Mouse (Mus musculus) stomach, embryonic 14.5 days (tissue): ENCODE measurements around the gene Mrps21. TPM values are rescaled to one million over a fixed set of nuclear protein-coding genes. Genes with fewer than 3 reads are reported as not detected.
"Not testable (repeated sequence)": the region's sequence is repeated elsewhere in the genome, so short reads cannot be mapped to it uniquely, and the experiment has no call there.

Experiments
- ATAC-seq: fragments of 200-750 bp; cut with Nextera tagmentation; 2 replicates; pipeline ENCODE4 v1.8.0; 2017; ENCODE audit warnings: low read depth, moderate TSS enrichment; ENCODE audit not compliant: insufficient number of reproducible peaks, insufficient read depth, low FRiP score
- H3K27ac ChIP-seq: fragments of 300-500 bp; sonication (generic); 2 replicates; pipeline ENCODE4 v1.5.1; 2014; ENCODE audit warnings: mild to moderate bottlenecking, low read length, moderate library complexity, mixed read lengths
- H3K27me3 ChIP-seq: fragments of 300-500 bp; sonication (generic); 2 replicates; pipeline ENCODE4 v1.6.1; 2014; ENCODE audit warnings: low read length, control low read depth, mixed read lengths; ENCODE audit not compliant: control insufficient read depth, insufficient read depth
- H3K36me3 ChIP-seq: fragments of 300-500 bp; sonication (generic); 2 replicates; pipeline ENCODE4 v1.6.1; 2014; ENCODE audit warnings: mild to moderate bottlenecking, control low read depth, low read length, moderate library complexity, mixed read lengths; ENCODE audit not compliant: control insufficient read depth, insufficient read depth
- H3K4me1 ChIP-seq: fragments of 300-500 bp; sonication (generic); 2 replicates; pipeline ENCODE4 v1.6.1; 2014; ENCODE audit warnings: low read length, control low read depth, mixed read lengths; ENCODE audit not compliant: control insufficient read depth, insufficient read depth
- H3K4me2 ChIP-seq: fragments of 300-500 bp; sonication (generic); replicated peaks from 2 replicates; pipeline ENCODE4 v1.6.1; 2014; ENCODE audit warnings: low read depth, low read length, control low read depth
- H3K4me3 ChIP-seq: fragments of 300-500 bp; sonication (generic); 2 replicates; pipeline ENCODE4 v1.5.1; 2014; ENCODE audit warnings: low read depth, low read length, control low read depth
- H3K9ac ChIP-seq: fragments of 300-500 bp; sonication (generic); replicated peaks from 2 replicates; pipeline ENCODE4 v1.6.1; 2014; ENCODE audit warnings: low read depth, mild to moderate bottlenecking, control low read depth, low read length, moderate library complexity, mixed read lengths
- H3K9me3 ChIP-seq: fragments of 300-500 bp; sonication (generic); 2 replicates; pipeline ENCODE4 v1.6.1; 2016; ENCODE audit warnings: low read depth, low read length, control low read depth; ENCODE audit not compliant: control insufficient read depth
- WGBS: fragments of 180-500 bp; shearing (Covaris S2); extraction: QIAGEN DNeasy Blood & Tissue Kit; methylation state at CpG from one replicate; pipeline ENCODE4 v1.1.7; 2014; 5-methylcytosine and 5-hydroxymethylcytosine counted together
- polyA plus RNA-seq: library from polyadenylated mRNA; unstranded; fragments of >200 nt; fragmentation: Nextera tagmentation; extraction: Ambion mirVana; gene quantifications from 2 replicates; pipeline ENCODE4 v1.2.1, GENCODE M21; 2014

Mrps21 gene
- polyA plus RNA-seq, 1 experiment from 2014 or later, result 352 TPM

DNA sequence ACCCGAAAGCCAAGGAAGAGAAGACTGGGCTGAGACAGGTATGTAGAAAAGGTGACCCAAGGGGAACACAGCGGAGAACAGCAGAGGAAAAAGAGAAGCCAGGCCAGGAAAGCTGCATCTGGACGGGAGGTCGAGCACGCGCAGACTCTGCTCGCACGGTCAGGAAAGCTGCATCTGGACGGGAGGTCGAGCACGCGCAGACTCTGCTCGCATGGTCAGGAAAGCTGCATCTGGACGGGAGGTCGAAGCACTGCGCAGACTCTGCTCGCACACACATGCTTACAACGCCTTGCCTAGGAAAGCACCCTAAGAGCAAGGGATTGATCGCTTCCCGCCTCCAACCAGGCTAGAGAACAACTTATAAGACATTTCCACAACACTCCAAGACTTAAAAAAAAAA, 5.7 kb downstream of the Mrps21 start:
- no peak overlapping the region for H3K9ac ChIP-seq
- peaks cover 4% of the 10 kb centered on the region; the same call in 1 of the 2 replicates for H3K4me1 ChIP-seq
- 91% methylated on average over 20 of the region's 20 CpGs for WGBS
- ATAC-seq, result no peak
- peaks cover 33% of the 10 kb centered on the region for H3K36me3 ChIP-seq
- H3K9me3 ChIP-seq, result no peaks in the 10 kb centered on the region
- no peak overlapping the region for H3K27ac ChIP-seq
- no peaks in the 10 kb centered on the region for H3K27me3 ChIP-seq
- no peak overlapping the region for H3K4me3 ChIP-seq
- H3K4me2 ChIP-seq, result no peak overlapping the region

GRCm38 (mm10) chr3:95865050-95865449, 6.3 kb downstream of the Mrps21 start:
- Histone ChIP-seq H3K9me3 (no peaks in the 10 kb centered on the region), H3K9ac (no peak overlapping the region), H3K4me2 (no peak overlapping the region), H3K36me3 (peaks cover 33% of the 10 kb centered on the region), H3K27ac (no peak overlapping the region), H3K27me3 (no peaks in the 10 kb centered on the region), H3K4me1 (no peaks in the 10 kb centered on the region), H3K4me3 (no peak overlapping the region)
- ATAC-seq, result no peak
- 75% methylated on average over 5 of the region's 5 CpGs for WGBS

- no peaks in the 10 kb centered on the region for H3K9me3 ChIP-seq
- ATAC-seq, result no peak
- H3K27ac ChIP-seq, result no peak overlapping the region
- H3K27me3 ChIP-seq, result no peaks in the 10 kb centered on the region
- no peaks in the 10 kb centered on the region for H3K4me1 ChIP-seq
- H3K4me3 ChIP-seq, result no peak overlapping the region
- H3K36me3 ChIP-seq, result peaks cover 27% of the 10 kb centered on the region
- no peak overlapping the region for H3K4me2 ChIP-seq
- no peak overlapping the region for H3K9ac ChIP-seq
- WGBS, result 71% methylated on average over 7 of the region's 7 CpGs
These were observed 7.7 kb downstream of the Mrps21 start for GRCm38 (mm10) chr3:95863578-95863977.

DNA sequence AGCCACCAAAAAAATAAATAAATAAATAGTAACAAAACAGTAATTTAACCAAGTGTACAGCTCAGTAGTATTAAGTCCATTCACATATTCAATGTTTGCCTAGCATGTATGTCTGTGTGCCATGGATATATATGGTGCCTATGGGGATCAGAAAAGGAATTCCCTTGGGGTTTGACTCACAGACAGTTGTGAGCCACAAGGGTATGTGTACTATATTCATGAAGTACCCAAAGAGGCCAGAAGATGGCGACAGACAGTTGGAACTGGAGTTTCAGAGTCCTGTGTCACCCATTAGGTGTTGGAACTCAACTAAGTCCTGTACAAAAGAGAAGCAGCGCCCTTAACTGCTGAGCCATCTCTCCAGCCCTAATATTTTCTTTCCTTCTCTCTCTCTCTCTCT, 9.5 kb downstream of the Mrps21 start:
- H3K4me1 ChIP-seq, result no peaks in the 10 kb centered on the region
- no peak overlapping the region for H3K27ac ChIP-seq
- WGBS, result 40% methylated on average over 2 of the region's 2 CpGs
- peak; percentile 67; the same call in 1 of the 2 replicates for ATAC-seq
- no peaks in the 10 kb centered on the region for H3K9me3 ChIP-seq
- H3K36me3 ChIP-seq, result peaks cover 17% of the 10 kb centered on the region
- no peaks in the 10 kb centered on the region for H3K27me3 ChIP-seq
- no peak overlapping the region for H3K4me2 ChIP-seq
- H3K4me3 ChIP-seq, result no peak overlapping the region
- H3K9ac ChIP-seq, result no peak overlapping the region

- H3K9me3 ChIP-seq, result no peaks in the 10 kb centered on the region
- no peak overlapping the region for H3K9ac ChIP-seq
- H3K4me3 ChIP-seq, result no peak overlapping the region
- no peaks in the 10 kb centered on the region for H3K4me1 ChIP-seq
- WGBS, result 73% methylated on average over 10 of the region's 10 CpGs
- no peak overlapping the region for H3K4me2 ChIP-seq
- H3K27me3 ChIP-seq, result no peaks in the 10 kb centered on the region
- no peak overlapping the region for H3K27ac ChIP-seq
- H3K36me3 ChIP-seq, result peaks cover 17% of the 10 kb centered on the region
- ATAC-seq, result no peak
These were observed 10.1 kb downstream of the Mrps21 start for GRCm38 (mm10) chr3:95861216-95861615.

DNA sequence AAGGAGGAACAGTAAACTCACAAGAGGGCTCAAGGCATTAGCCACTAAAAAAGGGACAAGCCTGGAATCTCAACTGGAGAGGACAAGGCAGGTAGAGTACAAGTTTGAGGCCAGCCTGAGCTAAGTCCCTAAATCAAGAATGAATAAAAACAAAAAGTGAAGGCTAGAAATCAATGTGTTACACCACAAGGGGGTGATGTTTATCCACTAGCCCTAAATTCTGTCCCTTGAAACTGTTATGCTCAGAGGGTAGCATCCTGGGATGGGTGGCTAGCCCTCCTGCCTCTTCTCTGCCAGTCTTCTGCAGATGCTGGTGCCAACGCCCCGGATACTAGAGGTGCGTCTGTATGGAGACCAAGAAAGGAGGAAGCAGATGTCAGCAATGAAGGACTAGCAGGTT, 11.0 kb downstream of the Mrps21 start:
- 82% methylated on average over 3 of the region's 3 CpGs for WGBS
- H3K4me1 ChIP-seq, result no peaks in the 10 kb centered on the region
- H3K4me3 ChIP-seq, result no peak overlapping the region
- H3K27ac ChIP-seq, result no peak overlapping the region
- H3K9me3 ChIP-seq, result no peaks in the 10 kb centered on the region
- peaks cover 16% of the 10 kb centered on the region for H3K36me3 ChIP-seq
- H3K9ac ChIP-seq, result no peak overlapping the region
- no peak for ATAC-seq
- H3K27me3 ChIP-seq, result no peaks in the 10 kb centered on the region
- no peak overlapping the region for H3K4me2 ChIP-seq

DNA sequence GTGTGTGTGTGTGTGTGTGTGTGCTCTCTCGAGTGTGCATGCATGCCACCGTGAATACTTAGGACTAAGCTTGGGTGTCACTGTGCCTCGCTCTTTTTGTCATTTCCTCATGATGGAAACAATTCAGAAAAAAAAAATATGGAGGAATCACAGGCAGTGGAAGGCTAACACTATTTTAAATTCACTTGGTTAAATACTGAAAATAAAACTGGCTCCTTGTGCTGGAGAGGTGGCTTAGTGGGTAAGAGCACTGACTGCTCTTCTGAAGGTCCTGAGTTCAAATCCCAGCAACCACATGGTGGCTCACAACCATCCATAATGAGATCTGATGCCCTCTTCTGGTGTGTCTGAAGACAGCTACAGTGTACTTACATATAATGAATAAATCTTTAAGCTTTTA, 13.0 kb downstream of the Mrps21 start:
- WGBS, result 75% methylated on average over 3 of the region's 3 CpGs
- H3K4me3 ChIP-seq, H3K4me1 ChIP-seq, H3K27ac ChIP-seq, H3K4me2 ChIP-seq, H3K36me3 ChIP-seq, H3K27me3 ChIP-seq, H3K9me3 ChIP-seq, ATAC-seq, H3K9ac ChIP-seq: not testable (repeated sequence)

GRCm38 (mm10) chr3:95857050-95857449, 14.3 kb downstream of the Mrps21 start:
- ATAC-seq, H3K4me3 ChIP-seq, H3K9me3 ChIP-seq, H3K4me2 ChIP-seq, H3K4me1 ChIP-seq, H3K27me3 ChIP-seq, H3K27ac ChIP-seq, H3K9ac ChIP-seq: not testable (repeated sequence)
- peaks cover 15% of the 10 kb centered on the region for H3K36me3 ChIP-seq
- WGBS, result 88% methylated on average over 1 of the region's 1 CpGs

GRCm38 (mm10) chr3:95856115-95856514, 15.2 kb downstream of the Mrps21 start:
- no peak for ATAC-seq
- Histone ChIP-seq H3K4me1 (0 out of 2 replicates have a peak, but pooled peaks cover 3% of the 10 kb centered on the region), H3K9ac (peak overlapping the region; percentile 22; the same call in 1 of the 2 replicates), H3K4me3 (peak overlapping the region; percentile 76), H3K4me2 (peak overlapping the region; percentile 43), H3K27me3 (no peaks in the 10 kb centered on the region), H3K27ac (peak overlapping the region; percentile 56; the same call in 1 of the 2 replicates), H3K9me3 (no peaks in the 10 kb centered on the region), H3K36me3 (peaks cover 22% of the 10 kb centered on the region)
- 21% methylated on average over 7 of the region's 7 CpGs for WGBS
